Mouse (Mus musculus) intestine, postnatal 0 days (tissue): ENCODE measurements around the gene Cog7. TPM values are rescaled to one million over a fixed set of nuclear protein-coding genes. Genes with fewer than 3 reads are reported as not detected.

Experiments used
- ATAC-seq: fragments of 200-750 bp; cut with Nextera tagmentation; 2 replicates; pipeline ENCODE4 v1.8.0; 2017; ENCODE audit warnings: mild to moderate bottlenecking, moderate TSS enrichment, moderate library complexity
- H3K27ac ChIP-seq: fragments of 300-500 bp; sonication (generic); 2 replicates; pipeline ENCODE4 v1.5.1; 2014; ENCODE audit warnings: mild to moderate bottlenecking, low read depth, low read length, moderate library complexity
- H3K27me3 ChIP-seq: fragments of 300-500 bp; sonication (generic); replicated peaks from 2 replicates; pipeline ENCODE4 v1.6.1; 2014; ENCODE audit warnings: low read length, mixed read lengths; ENCODE audit not compliant: control insufficient read depth, insufficient read depth
- H3K36me3 ChIP-seq: fragments of 300-500 bp; sonication (generic); 2 replicates; pipeline ENCODE4 v1.6.1; 2014; ENCODE audit warnings: mild to moderate bottlenecking, moderate library complexity; ENCODE audit not compliant: control insufficient read depth, insufficient read depth
- H3K4me1 ChIP-seq: fragments of 300-500 bp; sonication (generic); replicated peaks from 2 replicates; pipeline ENCODE4 v1.6.1; 2014; ENCODE audit warnings: antibody characterized with exemption, low read length, mixed read lengths; ENCODE audit not compliant: control insufficient read depth, insufficient read depth
- H3K4me2 ChIP-seq: fragments of 300-500 bp; sonication (generic); replicated peaks from 2 replicates; pipeline ENCODE4 v1.6.1; 2014; ENCODE audit warnings: low read depth, mild to moderate bottlenecking, moderate library complexity
- H3K4me3 ChIP-seq: fragments of 300-500 bp; sonication (generic); 2 replicates; pipeline ENCODE4 v1.5.1; 2014; ENCODE audit warnings: low read depth, low read length
- H3K9ac ChIP-seq: fragments of 300-500 bp; sonication (generic); 2 replicates; pipeline ENCODE4 v1.6.1; 2014; ENCODE audit warnings: mild to moderate bottlenecking, low read depth, low read length
- H3K9me3 ChIP-seq: fragments of 300-500 bp; sonication (generic); 2 replicates; pipeline ENCODE4 v1.6.1; 2016; ENCODE audit warnings: mixed run types; ENCODE audit not compliant: control insufficient read depth
- CTCF ChIP-seq: sonication (generic); IDR thresholded peaks from 2 replicates; pipeline ENCODE4 v1.5.1; 2016; ENCODE audit warnings: low read depth, mild to moderate bottlenecking, control low read depth, antibody characterized with exemption, moderate library complexity
- WGBS: fragments of 180-500 bp; shearing (Covaris S2); extraction: QIAGEN DNeasy Blood & Tissue Kit; methylation state at CpG from one replicate; pipeline ENCODE4 v1.1.7; 2014; 5-methylcytosine and 5-hydroxymethylcytosine counted together
- polyA plus RNA-seq: library from polyadenylated mRNA; unstranded; fragments of >200 nt; fragmentation: Nextera tagmentation; extraction: Ambion mirVana; gene quantifications from 2 replicates; pipeline ENCODE4 v1.2.1, GENCODE M21; 2015

Gene Cog7
- polyA plus RNA-seq, 1 experiment from 2014 or later, result 6.3 TPM

DNA sequence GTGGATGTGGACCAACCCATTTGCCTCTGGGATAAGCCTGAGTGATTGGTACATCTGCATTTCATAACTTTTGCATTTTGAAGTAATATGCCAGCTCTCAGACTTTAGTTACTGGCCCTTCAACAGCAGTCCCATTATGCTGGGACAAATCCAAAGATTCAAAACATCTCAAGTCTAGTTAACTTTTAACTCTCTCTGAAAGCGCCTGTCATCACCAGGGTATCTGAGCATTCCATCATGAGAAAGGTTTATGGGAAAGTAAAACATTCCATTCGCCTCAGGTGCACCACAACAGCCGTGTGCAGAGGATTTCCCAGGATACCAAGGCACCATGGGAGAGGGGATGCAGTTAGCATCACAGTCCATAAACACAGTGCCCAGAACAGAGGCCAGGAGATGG lies 39.9 kb downstream of the Cog7 start:
- peaks cover 12% of the 10 kb centered on the region; the same call in 1 of the 2 replicates for H3K36me3 ChIP-seq
- no peak overlapping the region for H3K4me2 ChIP-seq
- no peak for ATAC-seq
- no peak overlapping the region for H3K4me3 ChIP-seq
- no peak overlapping the region for H3K27ac ChIP-seq
- no peaks in the 10 kb centered on the region for H3K9me3 ChIP-seq
- no peak overlapping the region for H3K9ac ChIP-seq
- no peak for TF ChIP-seq CTCF
- H3K4me1 ChIP-seq, result no peaks in the 10 kb centered on the region
- no peaks in the 10 kb centered on the region for H3K27me3 ChIP-seq
- 75% methylated on average over 3 of the region's 3 CpGs for WGBS

DNA sequence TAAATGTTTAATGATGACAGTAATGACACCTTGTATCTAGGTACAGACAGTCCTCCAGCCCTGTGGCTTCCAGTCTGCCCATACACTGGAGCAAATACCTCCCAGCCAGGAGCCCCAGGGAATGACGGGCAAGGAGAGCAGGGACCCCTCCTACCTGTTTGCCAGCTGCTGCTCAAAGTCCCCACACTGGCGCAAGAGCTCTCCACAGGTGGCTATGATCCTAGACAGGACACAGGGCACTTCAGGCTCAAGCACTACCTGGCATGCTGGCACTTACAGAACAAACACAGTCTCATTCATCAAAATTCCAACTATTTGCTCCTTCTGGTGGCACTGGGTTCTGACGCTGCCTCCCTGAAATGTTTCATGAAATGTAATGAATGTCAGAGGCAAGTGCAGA lies 40.5 kb downstream of the Cog7 start:
- TF ChIP-seq CTCF, result no peak
- Histone ChIP-seq H3K9ac (no peak overlapping the region), H3K27ac (no peak overlapping the region), H3K4me1 (0 out of 2 replicates have a peak, but pooled peaks cover 3% of the 10 kb centered on the region), H3K4me2 (no peak overlapping the region), H3K9me3 (no peaks in the 10 kb centered on the region), H3K36me3 (peaks cover 12% of the 10 kb centered on the region; the same call in 1 of the 2 replicates), H3K4me3 (no peak overlapping the region), H3K27me3 (no peaks in the 10 kb centered on the region)
- WGBS, result 80% methylated on average over 3 of the region's 3 CpGs
- ATAC-seq, result no peak

DNA sequence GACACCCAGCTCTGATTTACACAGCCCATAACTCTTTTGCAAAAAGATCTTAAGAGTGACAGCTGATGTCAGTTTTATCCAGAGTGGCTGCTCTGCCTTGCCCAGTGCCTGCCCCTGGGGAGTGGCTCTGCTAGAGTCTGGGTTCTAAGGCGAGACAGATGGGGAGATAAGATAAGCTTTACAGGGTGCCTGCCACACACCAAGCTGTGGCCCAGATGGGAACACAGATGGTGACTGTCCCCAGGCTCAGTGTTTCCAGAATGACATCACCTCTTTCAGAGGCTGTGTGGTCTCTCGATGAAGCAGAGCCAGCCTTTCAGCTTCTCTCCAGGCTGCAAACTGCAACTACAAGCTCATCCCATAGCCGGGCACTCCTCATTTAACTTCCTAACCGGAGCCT lies 41.8 kb downstream of the Cog7 start:
- Histone ChIP-seq H3K9ac (no peak overlapping the region), H3K9me3 (no peaks in the 10 kb centered on the region), H3K4me2 (no peak overlapping the region), H3K4me3 (no peak overlapping the region), H3K27me3 (no peaks in the 10 kb centered on the region), H3K27ac (no peak overlapping the region), H3K4me1 (0 out of 2 replicates have a peak, but pooled peaks cover 3% of the 10 kb centered on the region), H3K36me3 (peaks cover 19% of the 10 kb centered on the region)
- ATAC-seq, result no peak
- 39% methylated on average over 4 of the region's 4 CpGs for WGBS
- TF ChIP-seq CTCF, result no peak

DNA sequence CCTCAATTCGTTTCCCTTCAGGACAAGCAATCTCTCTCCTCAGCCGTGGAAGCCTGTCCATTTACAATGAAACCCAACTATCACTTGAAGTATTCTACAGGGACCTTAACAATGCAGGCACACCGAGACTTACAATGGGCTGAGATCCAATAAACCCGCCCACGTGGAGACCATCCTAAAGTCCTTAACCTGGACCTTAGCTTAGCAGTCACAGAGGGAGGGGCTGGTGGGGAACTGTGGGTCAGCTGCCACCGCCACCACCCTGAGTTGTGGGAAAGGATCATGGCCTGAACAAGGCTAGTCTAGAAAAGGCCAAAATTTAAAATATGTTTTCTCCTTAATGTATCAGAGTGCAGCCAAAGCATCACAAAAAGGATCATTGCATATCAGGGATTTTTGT lies 42.3 kb downstream of the Cog7 start:
- no peak overlapping the region for H3K4me2 ChIP-seq
- no peak overlapping the region for H3K9ac ChIP-seq
- no peak for TF ChIP-seq CTCF
- 0 out of 2 replicates have a peak, but pooled peaks cover 3% of the 10 kb centered on the region for H3K4me1 ChIP-seq
- no peak overlapping the region for H3K27ac ChIP-seq
- no peak overlapping the region for H3K4me3 ChIP-seq
- ATAC-seq, result no peak
- no peaks in the 10 kb centered on the region for H3K9me3 ChIP-seq
- 71% methylated on average over 6 of the region's 6 CpGs for WGBS
- peaks cover 19% of the 10 kb centered on the region for H3K36me3 ChIP-seq
- H3K27me3 ChIP-seq, result no peaks in the 10 kb centered on the region

DNA sequence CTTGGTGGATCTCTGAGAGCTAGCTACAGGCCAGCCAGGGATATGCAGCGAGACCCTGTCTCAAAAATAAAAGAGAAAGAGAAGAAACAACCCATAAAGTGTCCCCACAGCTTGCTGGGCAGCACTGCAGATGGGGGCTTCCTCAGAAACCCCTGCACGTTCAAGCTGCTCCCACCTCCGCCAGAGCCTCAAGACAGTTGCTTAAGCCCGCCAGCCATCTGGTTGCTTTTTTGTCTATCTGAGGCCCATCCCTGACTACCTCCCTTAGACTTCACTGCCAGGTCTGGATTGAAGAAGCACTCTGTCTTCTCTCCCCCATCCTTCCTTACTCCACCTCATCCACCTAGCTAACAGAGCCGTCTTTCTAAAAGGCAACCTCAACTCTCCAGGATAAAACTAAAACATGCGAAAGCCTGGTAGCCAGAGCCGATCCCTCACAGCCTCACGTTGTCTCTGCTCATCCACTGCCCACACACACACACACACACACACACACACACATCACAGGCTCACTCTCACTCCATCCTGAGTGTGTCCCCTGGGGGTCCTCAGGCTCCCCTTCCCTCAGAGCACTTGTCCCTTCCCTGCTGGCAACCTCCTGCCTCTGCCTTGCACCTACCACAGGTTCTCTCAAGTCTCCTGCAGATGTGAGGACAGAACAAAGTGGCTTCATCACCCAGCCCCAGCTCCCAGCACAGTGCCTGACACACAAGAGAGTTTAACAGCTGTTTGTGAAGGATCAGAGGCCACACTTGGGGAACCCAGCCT lies 43.2 kb downstream of the Cog7 start:
- WGBS, result 85% methylated on average over 8 of the region's 8 CpGs
- no peak for ATAC-seq
- no peak overlapping the region for H3K9ac ChIP-seq
- no peak overlapping the region for H3K27ac ChIP-seq
- no peak for TF ChIP-seq CTCF
- no peaks in the 10 kb centered on the region for H3K9me3 ChIP-seq
- peaks cover 11% of the 10 kb centered on the region for H3K36me3 ChIP-seq
- no peak overlapping the region for H3K4me2 ChIP-seq
- H3K27me3 ChIP-seq, result no peaks in the 10 kb centered on the region
- H3K4me3 ChIP-seq, result no peak overlapping the region
- H3K4me1 ChIP-seq, result 0 out of 2 replicates have a peak, but pooled peaks cover 3% of the 10 kb centered on the region

DNA sequence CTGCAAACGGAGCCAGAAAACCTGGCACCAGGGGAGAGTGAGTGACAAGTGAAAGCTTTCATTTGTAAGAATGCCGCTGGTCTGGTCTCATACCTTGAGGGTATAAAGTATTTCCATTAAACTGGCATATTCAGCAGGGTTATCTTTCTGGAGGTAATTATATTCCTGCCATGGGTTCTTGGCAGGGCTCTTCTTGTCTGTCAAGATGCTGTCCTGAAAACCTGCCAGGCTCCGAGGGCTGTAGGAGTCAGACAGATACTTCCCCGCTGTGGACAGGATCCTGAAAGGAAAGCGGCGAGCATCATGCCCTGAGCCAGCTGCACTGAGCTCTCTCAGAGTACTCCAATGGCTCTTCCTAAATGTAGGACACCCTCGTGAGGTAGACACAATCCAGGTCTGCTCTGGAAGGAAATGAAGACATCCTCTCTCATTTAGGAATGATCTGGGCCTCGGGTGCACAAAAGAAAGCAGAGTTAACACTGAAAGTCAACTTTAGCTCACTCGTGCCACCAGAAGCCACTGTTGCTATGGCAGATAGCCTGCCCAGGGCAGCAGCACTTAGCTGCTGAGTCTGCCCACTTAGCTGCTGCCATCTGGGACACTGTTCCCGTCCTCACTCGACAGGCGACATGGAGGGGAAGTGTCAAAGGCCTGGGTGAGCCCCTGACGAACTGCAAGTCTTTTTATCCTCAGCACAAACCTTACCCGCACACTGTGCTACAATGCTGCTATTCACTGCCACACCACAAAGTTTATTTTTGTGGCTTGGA lies 44.5 kb downstream of the Cog7 start:
- 0 out of 2 replicates have a peak, but pooled peaks cover 3% of the 10 kb centered on the region for H3K4me1 ChIP-seq
- H3K4me3 ChIP-seq, result no peak overlapping the region
- no peak overlapping the region for H3K27ac ChIP-seq
- no peak overlapping the region for H3K9ac ChIP-seq
- peaks cover 12% of the 10 kb centered on the region for H3K36me3 ChIP-seq
- H3K9me3 ChIP-seq, result no peaks in the 10 kb centered on the region
- WGBS, result 77% methylated on average over 14 of the region's 14 CpGs
- no peak for ATAC-seq
- no peak for TF ChIP-seq CTCF
- H3K27me3 ChIP-seq, result no peaks in the 10 kb centered on the region
- H3K4me2 ChIP-seq, result no peak overlapping the region
